Mouse (Mus musculus): ENCODE results near the gene Tnfaip6. TPM values are rescaled to one million over a fixed set of nuclear protein-coding genes. Genes with fewer than 3 reads are reported as not detected.
"Not testable (repeated sequence)": the region's sequence is repeated elsewhere in the genome, so short reads cannot be mapped to it uniquely, and the experiment has no call there.

Tnfaip6 gene
- 24.1 and 27.7 TPM in 2 replicates for polyA plus RNA-seq (2014; fragmentation: Nextera tagmentation; extraction: Ambion mirVana)

GRCm38 (mm10) chr2:52037882-52038281 is at the start of gene Tnfaip6:
Gene Tnfaip6, plus strand, starts transcription at chr2:52038009.
- DNase-seq (ENCODE audit: low spot score) (peak; percentile 73), ATAC-seq (replicated peaks; ENCODE audit: low FRiP score) (peak; percentile 63)
- peak within 1 kb of the TSS; percentile 45 for H3K4me3 ChIP-seq (ENCODE audit: low read depth, low read length)
- H3K27me3 ChIP-seq (ENCODE audit: control insufficient read depth, insufficient read depth, low read length) = no peaks in the 10 kb centered on the region
- H3K4me1 ChIP-seq (replicated peaks; ENCODE audit: control insufficient read depth, insufficient read depth, low read length) = peaks cover 5% of the 10 kb centered on the region; the same call in 1 of the 2 replicates
- peak within 1 kb of the TSS; percentile 64 for H3K4me2 ChIP-seq (ENCODE audit: low read depth, low read length, severe bottlenecking)
- H3K27ac ChIP-seq (ENCODE audit: low read depth, low read length) = no peak within 1 kb of the TSS
- under 1% methylated on average over 17 of the region's 17 CpGs for WGBS
- H3K9me3 ChIP-seq (ENCODE audit: control insufficient read depth, low read length) = no peaks in the 10 kb centered on the region
- no peaks in the 10 kb centered on the region for H3K36me3 ChIP-seq (ENCODE audit: control insufficient read depth, insufficient read depth, low read length)
- H3K9ac ChIP-seq (ENCODE audit: low read length) = peak within 1 kb of the TSS; percentile 58

GRCm38 (mm10) chr2:51989559-51989958 is 48.2 kb upstream of the Tnfaip6 start:
- Histone ChIP-seq H3K27me3 (ENCODE audit: control insufficient read depth, insufficient read depth, low read length) (no peaks in the 10 kb centered on the region), H3K9me3 (ENCODE audit: control insufficient read depth, low read length) (no peaks in the 10 kb centered on the region), H3K9ac (ENCODE audit: low read length) (no peak overlapping the region), H3K27ac (ENCODE audit: low read depth, low read length) (no peak overlapping the region), H3K4me3 (ENCODE audit: low read depth, low read length) (no peak overlapping the region), H3K36me3 (ENCODE audit: control insufficient read depth, insufficient read depth, low read length) (no peaks in the 10 kb centered on the region), H3K4me2 (ENCODE audit: low read depth, low read length, severe bottlenecking) (no peak overlapping the region), H3K4me1 (replicated peaks; ENCODE audit: control insufficient read depth, insufficient read depth, low read length) (no peaks in the 10 kb centered on the region)
- DNase-seq (ENCODE audit: low spot score) (no peak), ATAC-seq (replicated peaks; ENCODE audit: low FRiP score) (no peak)
- 88% methylated on average over 2 of the region's 2 CpGs for WGBS

GRCm38 (mm10) chr2:51991447-51991846 is 46.4 kb upstream of the Tnfaip6 start:
- H3K27ac ChIP-seq (ENCODE audit: low read depth, low read length) = no peak overlapping the region
- 93% methylated on average over 6 of the region's 6 CpGs for WGBS
- no peak overlapping the region for H3K4me3 ChIP-seq (ENCODE audit: low read depth, low read length)
- H3K27me3 ChIP-seq (ENCODE audit: control insufficient read depth, insufficient read depth, low read length) = no peaks in the 10 kb centered on the region
- no peaks in the 10 kb centered on the region for H3K36me3 ChIP-seq (ENCODE audit: control insufficient read depth, insufficient read depth, low read length)
- DNase-seq (ENCODE audit: low spot score) = no peak
- no peak overlapping the region for H3K4me2 ChIP-seq (ENCODE audit: low read depth, low read length, severe bottlenecking)
- no peak overlapping the region for H3K9ac ChIP-seq (ENCODE audit: low read length)
- H3K4me1 ChIP-seq (replicated peaks; ENCODE audit: control insufficient read depth, insufficient read depth, low read length) = no peaks in the 10 kb centered on the region
- no peak for ATAC-seq (replicated peaks; ENCODE audit: low FRiP score)
- H3K9me3 ChIP-seq (ENCODE audit: control insufficient read depth, low read length) = no peaks in the 10 kb centered on the region

GRCm38 (mm10) chr2:51999996-52000395 is 37.8 kb upstream of the Tnfaip6 start:
- Histone ChIP-seq H3K36me3 (ENCODE audit: control insufficient read depth, insufficient read depth, low read length) (no peaks in the 10 kb centered on the region), H3K4me1 (replicated peaks; ENCODE audit: control insufficient read depth, insufficient read depth, low read length) (no peaks in the 10 kb centered on the region), H3K27ac (ENCODE audit: low read depth, low read length) (no peak overlapping the region), H3K4me2 (ENCODE audit: low read depth, low read length, severe bottlenecking) (no peak overlapping the region), H3K4me3 (ENCODE audit: low read depth, low read length) (no peak overlapping the region), H3K27me3 (ENCODE audit: control insufficient read depth, insufficient read depth, low read length) (no peaks in the 10 kb centered on the region), H3K9ac (ENCODE audit: low read length) (no peak overlapping the region), H3K9me3 (ENCODE audit: control insufficient read depth, low read length) (no peaks in the 10 kb centered on the region)
- ATAC-seq (replicated peaks; ENCODE audit: low FRiP score) (no peak), DNase-seq (ENCODE audit: low spot score) (no peak)
- WGBS = 58% methylated on average over 7 of the region's 7 CpGs

GRCm38 (mm10) chr2:52001521-52001920 is 36.3 kb upstream of the Tnfaip6 start:
- H3K4me2 ChIP-seq (ENCODE audit: low read depth, low read length, severe bottlenecking) = no peak overlapping the region
- no peak overlapping the region for H3K27ac ChIP-seq (ENCODE audit: low read depth, low read length)
- H3K9me3 ChIP-seq (ENCODE audit: control insufficient read depth, low read length) = no peaks in the 10 kb centered on the region
- ATAC-seq (replicated peaks; ENCODE audit: low FRiP score) = no peak
- H3K4me1 ChIP-seq (replicated peaks; ENCODE audit: control insufficient read depth, insufficient read depth, low read length) = no peaks in the 10 kb centered on the region
- no peak for DNase-seq (ENCODE audit: low spot score)
- H3K27me3 ChIP-seq (ENCODE audit: control insufficient read depth, insufficient read depth, low read length) = no peaks in the 10 kb centered on the region
- no peak overlapping the region for H3K4me3 ChIP-seq (ENCODE audit: low read depth, low read length)
- H3K36me3 ChIP-seq (ENCODE audit: control insufficient read depth, insufficient read depth, low read length) = no peaks in the 10 kb centered on the region
- 85% methylated on average over 8 of the region's 8 CpGs for WGBS
- no peak overlapping the region for H3K9ac ChIP-seq (ENCODE audit: low read length)

GRCm38 (mm10) chr2:52002299-52002698 is 35.5 kb upstream of the Tnfaip6 start:
- not testable (repeated sequence) for H3K4me1 ChIP-seq (replicated peaks; ENCODE audit: control insufficient read depth, insufficient read depth, low read length); H3K4me3 ChIP-seq (ENCODE audit: low read depth, low read length); DNase-seq (ENCODE audit: low spot score); ATAC-seq (replicated peaks; ENCODE audit: low FRiP score); H3K27me3 ChIP-seq (ENCODE audit: control insufficient read depth, insufficient read depth, low read length); H3K36me3 ChIP-seq (ENCODE audit: control insufficient read depth, insufficient read depth, low read length); H3K4me2 ChIP-seq (ENCODE audit: low read depth, low read length, severe bottlenecking); H3K27ac ChIP-seq (ENCODE audit: low read depth, low read length); H3K9ac ChIP-seq (ENCODE audit: low read length); H3K9me3 ChIP-seq (ENCODE audit: control insufficient read depth, low read length)
- WGBS = 94% methylated on average over 10 of the region's 10 CpGs

GRCm38 (mm10) chr2:52006380-52006779 is 31.4 kb upstream of the Tnfaip6 start:
- Histone ChIP-seq H3K4me2 (ENCODE audit: low read depth, low read length, severe bottlenecking) (no peak overlapping the region), H3K4me3 (ENCODE audit: low read depth, low read length) (no peak overlapping the region), H3K9me3 (ENCODE audit: control insufficient read depth, low read length) (no peaks in the 10 kb centered on the region), H3K36me3 (ENCODE audit: control insufficient read depth, insufficient read depth, low read length) (no peaks in the 10 kb centered on the region), H3K9ac (ENCODE audit: low read length) (no peak overlapping the region), H3K27ac (ENCODE audit: low read depth, low read length) (no peak overlapping the region), H3K4me1 (replicated peaks; ENCODE audit: control insufficient read depth, insufficient read depth, low read length) (no peaks in the 10 kb centered on the region), H3K27me3 (ENCODE audit: control insufficient read depth, insufficient read depth, low read length) (no peaks in the 10 kb centered on the region)
- ATAC-seq (replicated peaks; ENCODE audit: low FRiP score) (no peak), DNase-seq (ENCODE audit: low spot score) (no peak)
- 70% methylated on average over 3 of the region's 3 CpGs for WGBS

GRCm38 (mm10) chr2:52011820-52012219 is 26.0 kb upstream of the Tnfaip6 start:
- H3K4me2 ChIP-seq (ENCODE audit: low read depth, low read length, severe bottlenecking); DNase-seq (ENCODE audit: low spot score); H3K27me3 ChIP-seq (ENCODE audit: control insufficient read depth, insufficient read depth, low read length); ATAC-seq (replicated peaks; ENCODE audit: low FRiP score); H3K27ac ChIP-seq (ENCODE audit: low read depth, low read length); H3K9me3 ChIP-seq (ENCODE audit: control insufficient read depth, low read length); H3K9ac ChIP-seq (ENCODE audit: low read length); H3K4me3 ChIP-seq (ENCODE audit: low read depth, low read length); H3K4me1 ChIP-seq (replicated peaks; ENCODE audit: control insufficient read depth, insufficient read depth, low read length); H3K36me3 ChIP-seq (ENCODE audit: control insufficient read depth, insufficient read depth, low read length): not testable (repeated sequence)
- WGBS = 80% methylated on average over 3 of the region's 3 CpGs

- no peaks in the 10 kb centered on the region for H3K27me3 ChIP-seq (ENCODE audit: control insufficient read depth, insufficient read depth, low read length)
- no peak overlapping the region for H3K27ac ChIP-seq (ENCODE audit: low read depth, low read length)
- DNase-seq (ENCODE audit: low spot score) (no peak), ATAC-seq (replicated peaks; ENCODE audit: low FRiP score) (no peak)
- no peak overlapping the region for H3K4me2 ChIP-seq (ENCODE audit: low read depth, low read length, severe bottlenecking)
- no peaks in the 10 kb centered on the region for H3K4me1 ChIP-seq (replicated peaks; ENCODE audit: control insufficient read depth, insufficient read depth, low read length)
- no peaks in the 10 kb centered on the region for H3K9me3 ChIP-seq (ENCODE audit: control insufficient read depth, low read length)
- H3K36me3 ChIP-seq (ENCODE audit: control insufficient read depth, insufficient read depth, low read length) = no peaks in the 10 kb centered on the region
- no peak overlapping the region for H3K9ac ChIP-seq (ENCODE audit: low read length)
- no peak overlapping the region for H3K4me3 ChIP-seq (ENCODE audit: low read depth, low read length)
- WGBS = 82% methylated on average over 9 of the region's 9 CpGs
Measured at GRCm38 (mm10) chr2:52013306-52013820, 24.4 kb upstream of the Tnfaip6 start.
